Mouse (Mus musculus) embryonic facial prominence, embryonic 14.5 days (tissue): Measurements from ENCODE around the gene Dapk3. TPM values are rescaled to one million over a fixed set of nuclear protein-coding genes. Genes with fewer than 3 reads are reported as not detected.

ENCODE experiments used
- ATAC-seq: fragments of 200-750 bp; cut with Nextera tagmentation; 2 replicates; pipeline ENCODE4 v1.8.0; 2017; ENCODE audit warnings: low read depth, moderate number of reproducible peaks, moderate TSS enrichment
- DNase-seq: peaks from one replicate; pipeline ENCODE4 v3.0.0-alpha.2; 2015; ENCODE audit warnings: low spot score
- H3K27ac ChIP-seq: fragments of 300-500 bp; sonication (generic); replicated peaks from 2 replicates; pipeline ENCODE4 v1.5.1; 2014; ENCODE audit warnings: low read depth, mild to moderate bottlenecking, low read length, moderate library complexity
- H3K27me3 ChIP-seq: fragments of 300-500 bp; sonication (generic); replicated peaks from 2 replicates; pipeline ENCODE4 v1.6.1; 2014; ENCODE audit warnings: low read length; ENCODE audit not compliant: control insufficient read depth, insufficient read depth
- H3K36me3 ChIP-seq: fragments of 300-500 bp; sonication (generic); 2 replicates; pipeline ENCODE4 v1.6.1; 2014; ENCODE audit warnings: low read length, mixed read lengths; ENCODE audit not compliant: control insufficient read depth, insufficient read depth
- H3K4me1 ChIP-seq: fragments of 300-500 bp; sonication (generic); 2 replicates; pipeline ENCODE4 v1.6.1; 2014; ENCODE audit warnings: antibody characterized with exemption, low read length; ENCODE audit not compliant: control insufficient read depth, insufficient read depth
- H3K4me2 ChIP-seq: fragments of 300-500 bp; sonication (generic); 2 replicates; pipeline ENCODE4 v1.6.1; 2014; ENCODE audit warnings: low read depth, mild to moderate bottlenecking, low read length, moderate library complexity, mixed read lengths
- H3K4me3 ChIP-seq: fragments of 300-500 bp; sonication (generic); 2 replicates; pipeline ENCODE4 v1.5.1; 2014; ENCODE audit warnings: low read depth, mild to moderate bottlenecking, low read length
- H3K9ac ChIP-seq: fragments of 300-500 bp; sonication (generic); 2 replicates; pipeline ENCODE4 v1.6.1; 2014; ENCODE audit warnings: low read depth, mild to moderate bottlenecking, low read length, moderate library complexity, mixed read lengths
- H3K9me3 ChIP-seq: fragments of 300-500 bp; sonication (generic); 2 replicates; pipeline ENCODE4 v1.6.1; 2016; ENCODE audit warnings: low read length; ENCODE audit not compliant: control insufficient read depth
- WGBS: fragments of 180-500 bp; shearing (Covaris S2); extraction: QIAGEN DNeasy Blood & Tissue Kit; methylation state at CpG from one replicate; pipeline ENCODE4 v1.1.7; 2014; 5-methylcytosine and 5-hydroxymethylcytosine counted together
- polyA plus RNA-seq: library from polyadenylated mRNA; unstranded; fragments of >200 nt; fragmentation: Nextera tagmentation; extraction: Ambion mirVana; gene quantifications from 2 replicates; pipeline ENCODE4 v1.2.1, GENCODE M21; 2014

Dapk3 gene
- polyA plus RNA-seq, 1 experiment from 2014 or later, result 53.4 TPM

GRCm38 (mm10) chr10:81200141-81200540, 17.3 kb downstream of the Dapk3 start:
- no peak for ATAC-seq
- H3K9me3 ChIP-seq, result no peaks in the 10 kb centered on the region
- no peak overlapping the region for H3K4me3 ChIP-seq
- WGBS, result 78% methylated on average over 12 of the region's 13 CpGs
- H3K27ac ChIP-seq, result no peak overlapping the region
- peaks cover 13% of the 10 kb centered on the region for H3K27me3 ChIP-seq
- H3K4me2 ChIP-seq, result no peak overlapping the region
- H3K4me1 ChIP-seq, result no peaks in the 10 kb centered on the region
- H3K9ac ChIP-seq, result no peak overlapping the region
- no peaks in the 10 kb centered on the region for H3K36me3 ChIP-seq
- no peak for DNase-seq

DNA sequence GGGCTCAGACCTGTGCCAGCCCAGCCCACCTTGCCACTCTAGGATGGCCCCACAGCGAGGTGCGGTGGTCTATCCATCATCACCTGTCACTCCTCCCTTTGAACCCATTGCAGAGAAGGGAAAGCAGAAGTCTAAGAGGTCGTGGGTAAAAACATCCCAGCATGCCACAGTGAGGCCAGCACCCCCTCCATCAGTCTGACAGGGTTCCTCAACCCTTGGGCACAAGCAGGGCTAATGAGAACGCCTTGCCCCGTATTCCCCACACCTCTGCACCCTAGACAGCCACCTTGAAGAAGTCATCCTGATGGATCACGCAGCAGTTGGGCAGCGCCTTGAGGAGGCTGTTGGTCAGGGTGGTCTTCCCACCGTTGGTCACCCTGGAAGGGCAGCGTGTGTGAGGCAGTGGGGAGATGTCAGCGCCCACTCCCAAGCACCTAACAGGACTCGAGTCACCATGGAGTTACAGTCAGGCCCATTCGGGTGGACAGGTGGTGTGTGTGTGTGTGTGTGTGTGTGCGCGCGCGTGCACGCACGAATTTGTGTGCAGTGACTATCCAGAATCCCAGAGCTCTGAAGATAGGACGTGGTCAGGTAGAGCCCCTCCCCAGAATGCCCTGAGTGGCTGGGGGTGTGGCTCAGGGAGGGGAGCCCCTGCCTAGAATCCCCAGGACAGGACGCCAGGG, 17.9 kb downstream of the Dapk3 start:
- Histone ChIP-seq H3K4me3 (no peak overlapping the region), H3K27me3 (peaks cover 7% of the 10 kb centered on the region), H3K36me3 (no peaks in the 10 kb centered on the region), H3K4me1 (no peaks in the 10 kb centered on the region), H3K4me2 (no peak overlapping the region), H3K9ac (no peak overlapping the region), H3K9me3 (no peaks in the 10 kb centered on the region), H3K27ac (no peak overlapping the region)
- no peak for ATAC-seq
- 79% methylated on average over 19 of the region's 20 CpGs for WGBS
- no peak for DNase-seq

DNA sequence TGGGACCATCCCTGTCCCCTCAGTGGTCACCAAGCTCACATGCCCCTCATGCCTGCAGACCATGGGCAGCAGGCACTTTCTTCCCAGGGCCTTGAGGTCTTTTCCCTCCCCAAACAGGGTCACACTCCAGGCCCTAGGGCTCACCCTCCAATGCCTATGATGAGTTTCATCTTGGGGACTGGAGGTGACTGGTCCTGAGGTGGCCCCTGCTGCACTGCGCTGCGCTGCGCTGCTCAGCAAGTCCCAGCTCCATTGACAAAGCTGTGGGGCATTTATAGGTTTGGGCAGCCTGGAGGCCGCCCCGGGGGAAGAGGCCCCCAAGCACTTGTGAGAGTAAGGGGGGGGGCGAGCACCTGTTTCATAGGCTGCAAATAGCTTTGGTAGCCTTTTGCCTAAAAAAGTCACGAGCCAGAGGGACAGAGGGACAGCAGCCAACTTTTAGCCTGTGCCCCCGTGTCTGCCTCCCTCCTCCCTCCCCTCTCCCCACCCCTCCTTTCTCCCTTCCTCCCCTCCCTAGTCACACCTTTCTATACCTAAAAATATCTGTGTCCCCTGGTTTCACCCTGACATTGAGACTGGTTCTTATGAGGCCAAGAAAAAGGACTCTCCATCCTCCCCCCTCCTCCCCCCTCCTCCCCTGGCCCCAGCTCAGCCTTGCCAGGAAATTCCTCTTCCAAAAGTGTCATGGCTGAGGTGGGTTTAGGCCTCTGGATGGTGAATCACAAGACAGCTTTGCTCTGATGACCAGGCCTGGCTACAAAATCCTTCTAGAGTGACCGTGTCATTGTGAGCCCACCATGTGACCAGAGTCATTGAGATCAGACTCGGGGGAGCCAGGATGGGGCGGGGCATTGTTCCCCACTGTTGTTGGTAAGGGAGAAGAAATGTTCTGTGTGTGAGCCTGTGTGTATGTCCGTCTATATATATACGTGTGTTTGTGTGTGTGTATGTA, 19.3 kb downstream of the Dapk3 start, which contains the start of gene Nmrk2:
Gene Nmrk2, minus strand, starts transcription at position 245 of the 952 bp plus-strand sequence.
- Histone ChIP-seq H3K4me2 (no peak within 1 kb of the TSS), H3K9ac (no peak within 1 kb of the TSS), H3K27ac (no peak within 1 kb of the TSS), H3K27me3 (no peaks in the 10 kb centered on the region), H3K4me1 (no peaks in the 10 kb centered on the region), H3K4me3 (no peak within 1 kb of the TSS), H3K36me3 (no peaks in the 10 kb centered on the region), H3K9me3 (no peaks in the 10 kb centered on the region)
- ATAC-seq, result no peak
- no peak for DNase-seq
- WGBS, result 45% methylated on average over 11 of the region's 13 CpGs

DNA sequence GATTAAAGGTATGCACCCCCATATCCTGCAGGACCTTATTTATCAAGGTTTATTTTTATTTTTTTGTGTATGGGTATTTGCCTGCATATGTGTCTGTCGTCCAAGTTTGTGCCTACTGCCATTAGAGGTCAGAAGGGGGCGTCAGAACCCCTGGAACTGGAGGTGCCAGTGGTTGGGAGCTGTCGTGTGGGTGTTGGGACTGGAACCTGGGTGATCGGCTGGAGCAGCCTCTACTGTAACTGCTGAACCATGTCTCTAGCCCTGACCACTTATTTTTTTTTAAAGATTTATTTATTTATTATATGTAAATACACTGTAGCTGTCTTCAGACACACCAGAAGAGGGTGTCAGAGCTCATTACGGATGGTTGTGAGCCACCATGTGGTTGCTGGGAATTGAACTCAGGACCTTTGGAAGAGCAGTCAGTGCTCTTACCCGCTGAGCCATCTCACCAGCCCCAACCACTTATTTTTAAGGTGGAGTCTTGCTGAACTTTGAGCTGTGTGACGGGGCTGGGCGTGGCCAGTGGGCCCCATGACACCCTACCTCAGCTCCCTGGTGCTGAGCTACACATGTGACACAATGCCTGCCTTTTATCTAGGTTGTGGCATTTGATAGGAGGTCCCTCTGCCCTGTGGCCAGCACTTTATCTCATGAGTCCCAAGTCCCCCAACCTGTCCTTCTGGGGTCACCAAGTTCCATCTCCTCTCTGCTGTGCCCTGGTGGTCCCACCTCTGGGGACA, 20.3 kb downstream of the Dapk3 start:
- Histone ChIP-seq H3K27me3 (no peaks in the 10 kb centered on the region), H3K4me1 (no peaks in the 10 kb centered on the region), H3K4me3 (no peak overlapping the region), H3K4me2 (no peak overlapping the region), H3K9me3 (no peaks in the 10 kb centered on the region), H3K36me3 (no peaks in the 10 kb centered on the region), H3K9ac (no peak overlapping the region), H3K27ac (no peak overlapping the region)
- DNase-seq (no peak), ATAC-seq (no peak)
- WGBS, result 59% methylated on average over 8 of the region's 8 CpGs

DNA sequence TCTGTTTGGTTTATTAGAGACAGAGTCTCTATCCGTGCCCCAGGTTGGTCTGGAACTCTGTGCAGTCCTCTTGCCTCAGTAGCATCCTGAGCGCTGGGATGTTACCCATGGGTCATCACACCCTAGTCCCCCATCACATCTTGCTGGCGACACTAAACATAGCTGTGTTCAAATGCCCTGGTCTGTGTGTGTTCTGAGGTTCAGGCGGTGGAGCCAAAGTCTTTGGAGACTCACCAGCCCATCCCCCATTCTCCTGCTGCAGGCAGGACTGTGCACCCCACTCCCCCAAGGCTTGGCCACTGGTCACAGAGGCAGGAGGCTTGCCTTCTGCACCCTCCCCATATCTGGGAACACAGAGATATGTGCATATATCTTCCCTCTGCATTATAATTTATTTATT, 21.3 kb downstream of the Dapk3 start:
- no peak for ATAC-seq
- DNase-seq, result no peak
- Histone ChIP-seq H3K9me3 (no peaks in the 10 kb centered on the region), H3K36me3 (no peaks in the 10 kb centered on the region), H3K4me3 (no peak overlapping the region), H3K27ac (no peak overlapping the region), H3K4me2 (no peak overlapping the region), H3K9ac (no peak overlapping the region), H3K4me1 (no peaks in the 10 kb centered on the region), H3K27me3 (no peaks in the 10 kb centered on the region)
- 78% methylated on average over 4 of the region's 4 CpGs for WGBS

GRCm38 (mm10) chr10:81210154-81210553, 27.3 kb downstream of the Dapk3 start:
- Histone ChIP-seq H3K4me3 (no peak overlapping the region), H3K9ac (no peak overlapping the region), H3K4me1 (no peaks in the 10 kb centered on the region), H3K4me2 (no peak overlapping the region), H3K27ac (no peak overlapping the region), H3K9me3 (0 out of 2 replicates have a peak, but pooled peaks cover 7% of the 10 kb centered on the region), H3K36me3 (no peaks in the 10 kb centered on the region), H3K27me3 (no peaks in the 10 kb centered on the region)
- DNase-seq (no peak), ATAC-seq (no peak)
- 98% methylated on average over 5 of the region's 5 CpGs for WGBS

- no peaks in the 10 kb centered on the region for H3K9me3 ChIP-seq
- H3K4me1 ChIP-seq, result no peaks in the 10 kb centered on the region
- no peak overlapping the region for H3K4me3 ChIP-seq
- DNase-seq, result no peak
- no peak overlapping the region for H3K9ac ChIP-seq
- no peak overlapping the region for H3K27ac ChIP-seq
- H3K27me3 ChIP-seq, result no peaks in the 10 kb centered on the region
- no peaks in the 10 kb centered on the region for H3K36me3 ChIP-seq
- ATAC-seq, result no peak
- no peak overlapping the region for H3K4me2 ChIP-seq
- whole genome bisulfite sequencing, result 92% methylated on average over 6 of the region's 6 CpGs
These were observed 33.5 kb downstream of the Dapk3 start for GRCm38 (mm10) chr10:81216260-81216659.

DNA sequence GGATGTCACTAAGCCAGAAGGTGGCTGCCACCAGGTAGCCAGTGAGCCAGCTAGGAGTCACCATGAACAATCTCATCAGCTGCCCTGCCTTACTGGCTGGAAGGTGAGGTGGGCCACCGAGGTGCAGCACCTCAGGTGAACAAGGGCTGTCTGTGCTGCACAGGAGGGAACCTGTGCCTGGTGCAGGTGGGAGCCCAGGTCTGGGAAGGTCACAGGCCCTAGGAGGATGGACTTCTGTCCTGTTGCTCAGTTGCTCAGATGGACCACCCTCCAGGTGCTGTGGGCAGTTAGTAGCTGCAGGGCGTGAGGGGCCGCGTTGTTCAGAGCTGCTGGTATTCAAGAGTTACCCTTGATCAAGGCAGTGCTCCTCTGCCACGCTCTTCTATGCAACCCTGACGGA, 34.0 kb downstream of the Dapk3 start:
- no peaks in the 10 kb centered on the region for H3K9me3 ChIP-seq
- ATAC-seq, result no peak
- no peaks in the 10 kb centered on the region for H3K27me3 ChIP-seq
- H3K36me3 ChIP-seq, result no peaks in the 10 kb centered on the region
- no peak for DNase-seq
- H3K9ac ChIP-seq, result no peak overlapping the region
- no peak overlapping the region for H3K27ac ChIP-seq
- H3K4me2 ChIP-seq, result no peak overlapping the region
- 87% methylated on average over 5 of the region's 6 CpGs for WGBS
- H3K4me1 ChIP-seq, result no peaks in the 10 kb centered on the region
- no peak overlapping the region for H3K4me3 ChIP-seq
